Mouse (Mus musculus): ENCODE results near the gene Vmn2r121.

The Vmn2r121 gene

GRCm38 (mm10) chrX:124135852-124136251 is at the start of gene Vmn2r121:
Vmn2r121 (minus strand) TSS chrX:124135952.
- no peak for DNase-seq (ENCODE audit: extremely low spot score, low read depth, low spot score)
